In genomic region chr2:131840611-131841320, GRCm38 (mm10) we compare ENCODE assay signal across 12 mouse cellular contexts. TPM values are rescaled to one million over a fixed set of nuclear protein-coding genes. Genes with fewer than 3 reads are reported as not detected.
DNase-seq lines count a peak whose midpoint lies in the region; ATAC-seq and TF ChIP-seq lines count a peak whose summit lies in the region.
"Had no signal": no experiment of that assay in that cellular context is flagged by ENCODE, and none has a peak within 500 bp of the region (broad histone marks: within the 10 kb centered on the region; RNA-seq: fewer than 3 reads in every experiment).

No protein-coding gene starts in this region.

- H3K4me3 ChIP-seq in kidney, embryonic 14.5 days (ENCODE audit: low read length): no peak overlapping the region
- no peak overlapping the region for H3K4me3 ChIP-seq in forebrain, embryonic 14.5 days (ENCODE audit: low read depth, low read length)
- no peak overlapping the region for H3K4me3 ChIP-seq in midbrain, embryonic 16.5 days (ENCODE audit: low read depth, low read length)

- TF ChIP-seq POLR2A in brain, embryonic 14.5 days (IDR thresholded peaks at IDR 0.05; ENCODE audit: borderline replicate concordance, extremely low read depth, insufficient read depth, insufficient read length, poor library complexity, severe bottlenecking): no peak

- H3K9me3 ChIP-seq in kidney, embryonic 14.5 days (ENCODE audit: control insufficient read depth, low read length): no peaks in the 10 kb centered on the region
- no peaks in the 10 kb centered on the region for H3K9me3 ChIP-seq in forebrain, embryonic 14.5 days (replicated peaks; ENCODE audit: control insufficient read depth, low read length)
- no peaks in the 10 kb centered on the region for H3K9me3 ChIP-seq in midbrain, embryonic 16.5 days (replicated peaks; ENCODE audit: control insufficient read depth, low read length, poor library complexity, severe bottlenecking)

- no peak overlapping the region for H3K27ac ChIP-seq in kidney, embryonic 14.5 days (ENCODE audit: low read depth, low read length)
- no peak overlapping the region; the same call in 1 of the 2 replicates for H3K27ac ChIP-seq in forebrain, embryonic 14.5 days (ENCODE audit: low read depth, low read length)
- peak overlapping the region; percentile 63 for H3K27ac ChIP-seq in midbrain, embryonic 16.5 days (ENCODE audit: low read length)

- H3K4me1 ChIP-seq in kidney, embryonic 14.5 days (ENCODE audit: control insufficient read depth, insufficient read depth, low read length): no peaks in the 10 kb centered on the region
- peaks cover 9% of the 10 kb centered on the region for H3K4me1 ChIP-seq in forebrain, embryonic 14.5 days (ENCODE audit: control insufficient read depth, insufficient read depth, low read length)
- peaks cover 16% of the 10 kb centered on the region for H3K4me1 ChIP-seq in midbrain, embryonic 16.5 days (ENCODE audit: control insufficient read depth, insufficient read depth, low read length)

- H3K36me3 ChIP-seq in kidney, embryonic 14.5 days (ENCODE audit: control insufficient read depth, insufficient read depth, low read length): no peaks in the 10 kb centered on the region
- H3K36me3 ChIP-seq in forebrain, embryonic 14.5 days (ENCODE audit: control insufficient read depth, insufficient read depth, low read length): no peaks in the 10 kb centered on the region
- H3K36me3 ChIP-seq in midbrain, embryonic 16.5 days (ENCODE audit: control insufficient read depth, insufficient read depth, low read length): no peaks in the 10 kb centered on the region

- H3K27me3 ChIP-seq in kidney, embryonic 14.5 days (ENCODE audit: control insufficient read depth, insufficient read depth, low read length): no peaks in the 10 kb centered on the region
- no peaks in the 10 kb centered on the region for H3K27me3 ChIP-seq in forebrain, embryonic 14.5 days (replicated peaks; ENCODE audit: control insufficient read depth, insufficient read depth, low read length)
- H3K27me3 ChIP-seq in midbrain, embryonic 16.5 days (ENCODE audit: control insufficient read depth, insufficient read depth, low read depth, low read length): no peaks in the 10 kb centered on the region

- WGBS in kidney, embryonic 14.5 days: 35% methylated on average over 9 of the region's 9 CpGs
- WGBS in forebrain, embryonic 14.5 days: 12% methylated on average over 9 of the region's 9 CpGs
- 30% methylated on average over 9 of the region's 9 CpGs for WGBS in midbrain, embryonic 16.5 days

- no peak overlapping the region for H3K4me2 ChIP-seq in kidney, embryonic 14.5 days (replicated peaks; ENCODE audit: low read depth, low read length)
- peak overlapping the region; percentile 2; the same call in 1 of the 2 replicates for H3K4me2 ChIP-seq in forebrain, embryonic 14.5 days (ENCODE audit: low read length)
- 0 out of 2 replicates have a peak overlapping the region, but pooled peaks have one; percentile 6 for H3K4me2 ChIP-seq in midbrain, embryonic 16.5 days (ENCODE audit: low read length)

- no peak for DNase-seq in kidney, adult 8-10 months
- peak; percentile 62 for DNase-seq in brain, embryonic 14.5 days (ENCODE audit: low read depth)
- DNase-seq in forebrain, embryonic 14.5 days (ENCODE audit: low spot score): peak; percentile 39
- DNase-seq in adrenal gland, postnatal 10 days: no peak
- no peak for DNase-seq in adrenal gland, postnatal 4 days (ENCODE audit: low spot score in 2 of 2)
- DNase-seq: thymus, adult 18-20 months had no signal

- TF ChIP-seq CTCF in brain, embryonic 14.5 days (IDR thresholded peaks at IDR 0.05; ENCODE audit: borderline replicate concordance, extremely low read depth, insufficient read depth, insufficient read length): no peak

- peak; percentile 68 for ATAC-seq in kidney, embryonic 14.5 days (ENCODE audit: low FRiP score, low TSS enrichment)
- ATAC-seq in forebrain, embryonic 14.5 days: peak; percentile 34; the same call in 1 of the 2 replicates
- ATAC-seq in midbrain, embryonic 16.5 days: peak; percentile 46
- ATAC-seq: inflammation-experienced regulatory T-cells, adult 6 months had no signal

- no peak overlapping the region for H3K9ac ChIP-seq in kidney, embryonic 14.5 days (ENCODE audit: low read depth, low read length)
- H3K9ac ChIP-seq in forebrain, embryonic 14.5 days (ENCODE audit: low read length): no peak overlapping the region
- 0 out of 2 replicates have a peak overlapping the region, but pooled peaks have one; percentile 3 for H3K9ac ChIP-seq in midbrain, embryonic 16.5 days (ENCODE audit: low read depth, low read length)

RNA-seq across cellular contexts. Expression of gene Erv3, which starts 18.8 kb away (rescaled TPM):
- polyA plus RNA-seq in kidney, embryonic 14.5 days (2014; fragmentation: Nextera tagmentation; extraction: Ambion mirVana): not detected in 2 replicates
- polyA plus RNA-seq in brain, embryonic 14.5 days (2012; rRNA removed): 0.03 and 0.04 TPM in 2 replicates
- polyA plus RNA-seq in forebrain, embryonic 14.5 days (2014; fragmentation: Nextera tagmentation; extraction: Ambion mirVana): not detected in 2 replicates
- 0.06 TPM in 1 of 2 replicates, not detected in the other for polyA plus RNA-seq in midbrain, embryonic 16.5 days (2015; fragmentation: Nextera tagmentation; extraction: Ambion mirVana)
- not detected for total RNA-seq in adrenal gland, postnatal 10 days (2021)
- total RNA-seq in adrenal gland, postnatal 4 days (2021): not detected
- total RNA-seq: gastrocnemius, adult 8-10 months; liver, adult 2 months had no signal
- polyA plus RNA-seq: embryonic facial prominence, embryonic 11.5 days; inflammation-experienced regulatory T-cells, adult 6 months; liver, adult 2 months had no signal

Comparison
In these comparisons a context has a peak if more than half of its experiments do, and no peak if none do; other contexts are left out.
1. DNase-seq: peak in brain, embryonic 14.5 days (single experiment) and forebrain, embryonic 14.5 days (single experiment); none in kidney, adult 8-10 months (0 of 2), adrenal gland, postnatal 10 days (single experiment) and adrenal gland, postnatal 4 days (0 of 2).
2. Peak in every context shown above with its lines, with median percentiles within 50 percentile points of each other: ATAC-seq.